Mouse (Mus musculus) C2C12 (cell line): ENCODE data around the gene Eaf1. TPM values are rescaled to one million over a fixed set of nuclear protein-coding genes. Genes with fewer than 3 reads are reported as not detected.
"Not testable (repeated sequence)": the region's sequence is repeated elsewhere in the genome, so short reads cannot be mapped to it uniquely, and the experiment has no call there.

Experiments used
- H3K27me3 ChIP-seq: one replicate; pipeline ENCODE4 v1.6.1; 2011; ENCODE audit not compliant: control insufficient read depth, insufficient read depth, insufficient read length
- H3K36me3 ChIP-seq: one replicate; pipeline ENCODE4 v1.6.1; 2011; ENCODE audit not compliant: control insufficient read depth, insufficient read depth
- H3K4me3 ChIP-seq: one replicate; pipeline ENCODE4 v1.5.1; 2011; ENCODE audit warnings: mild to moderate bottlenecking, control low read depth; ENCODE audit not compliant: poor library complexity, insufficient read depth, severe bottlenecking
- H3K79me2 ChIP-seq: one replicate; pipeline ENCODE4 v1.6.1; 2011; ENCODE audit not compliant: control insufficient read depth, insufficient read depth
- H3K79me3 ChIP-seq: one replicate; pipeline ENCODE4 v1.6.1; 2011; ENCODE audit warnings: low read depth, control low read depth
- H3ac ChIP-seq: one replicate; pipeline ENCODE3; 2011; ENCODE audit warnings: low read depth; ENCODE audit not compliant: control insufficient read depth, insufficient read length
- CEBPB ChIP-seq: IDR thresholded peaks from one replicate; pipeline ENCODE4 v1.6.1; 2011; ENCODE audit warnings: low read depth, mild to moderate bottlenecking, control low read depth, moderate library complexity
- CTCF ChIP-seq: IDR thresholded peaks from one replicate; pipeline ENCODE4 v1.5.1; 2011; ENCODE audit not compliant: control insufficient read depth, insufficient read depth, insufficient read length
- FOSL1 ChIP-seq: IDR thresholded peaks from one replicate; pipeline ENCODE4 v1.8.0; 2011; ENCODE audit warnings: mild to moderate bottlenecking, low read length; ENCODE audit not compliant: poor library complexity, insufficient read depth, severe bottlenecking
- MAX ChIP-seq: IDR thresholded peaks from one replicate; pipeline ENCODE4 v1.6.1; 2011; ENCODE audit warnings: mild to moderate bottlenecking, control low read depth
- MYOD1 ChIP-seq: IDR thresholded peaks from one replicate; pipeline ENCODE4 v1.6.1; 2011; ENCODE audit warnings: low read depth; ENCODE audit not compliant: control insufficient read depth, insufficient read length
- MYOG ChIP-seq: IDR thresholded peaks from one replicate; pipeline ENCODE4 v1.6.1; 2011; ENCODE audit not compliant: control insufficient read depth, insufficient read length; ENCODE audit errors: extremely low read depth
- USF1 ChIP-seq: IDR thresholded peaks from one replicate; pipeline ENCODE4 v1.6.1; 2011; ENCODE audit warnings: low read depth, mild to moderate bottlenecking, control low read depth, moderate library complexity
- long read RNA-seq, 2 experiments: library from polyadenylated mRNA; unstranded; transcript quantifications; one replicate each; pipeline ENCODE4 v2.0.0; 2019 to 2020
- polyA plus RNA-seq: library from polyadenylated mRNA; unstranded; fragments of >200 nt; fragmentation: generic; extraction: Trizol; gene quantifications from one replicate; pipeline ENCODE4 v1.2.1, GENCODE M21; 2012; ENCODE audit warnings: missing spikeins

Eaf1 gene
- 30.2 TPM for polyA plus RNA-seq
- long read RNA-seq, experiment 1, full-length matches to known transcripts = 7 of 9 reads
- long read RNA-seq, experiment 1, partial matches to known transcripts = 0 of 9 reads
- long read RNA-seq, experiment 1, other reads (novel, unspliced or antisense) = 2 of 9 reads
- long read RNA-seq, experiment 2, full-length matches to known transcripts = 583 of 639 reads
- long read RNA-seq, experiment 2, partial matches to known transcripts = 16 of 639 reads
- long read RNA-seq, experiment 2, other reads (novel, unspliced or antisense) = 40 of 639 reads

DNA sequence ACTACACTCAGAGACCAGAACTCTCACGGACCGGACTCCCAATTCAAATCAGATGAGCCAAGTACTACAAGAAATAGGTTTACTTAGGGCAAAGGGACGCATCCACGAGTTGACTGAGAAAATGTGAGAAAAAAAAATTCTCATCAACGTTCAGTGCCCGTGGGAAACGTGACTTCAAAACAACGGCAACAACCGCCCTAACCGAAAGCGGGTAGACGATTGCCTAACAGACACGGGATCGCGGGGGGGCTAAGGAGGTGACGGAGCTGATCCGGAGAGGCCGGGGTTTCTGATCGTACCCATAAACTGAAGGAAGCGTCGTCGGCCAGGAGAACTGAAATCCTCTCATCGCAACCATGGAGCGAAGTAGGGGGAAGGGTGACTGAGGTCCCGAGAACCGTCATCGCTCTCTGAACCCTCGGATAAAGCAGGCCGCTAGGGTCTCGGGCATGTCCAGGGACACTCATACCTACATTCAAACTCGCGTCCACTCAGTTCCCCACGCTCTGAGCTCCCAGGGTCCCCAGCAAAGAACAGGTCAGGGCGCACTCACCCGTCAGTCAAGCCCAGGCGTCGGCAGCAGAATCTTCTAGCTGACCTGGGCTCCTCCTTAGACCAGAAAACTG lies at the start of gene Eaf1:
Gene Eaf1 (plus strand): TSS at position 51 of the 626 bp plus-strand sequence.
- H3K79me2 ChIP-seq = peaks cover 91% of the 10 kb centered on the region
- peak within 1 kb of the TSS; percentile 78 for H3ac ChIP-seq
- no peak for TF ChIP-seq MYOG
- TF ChIP-seq CEBPB = peak; percentile 12
- H3K79me3 ChIP-seq = peaks cover 68% of the 10 kb centered on the region
- H3K4me3 ChIP-seq = peak within 1 kb of the TSS; percentile 85
- no peaks in the 10 kb centered on the region for H3K27me3 ChIP-seq
- peaks cover 64% of the 10 kb centered on the region for H3K36me3 ChIP-seq

DNA sequence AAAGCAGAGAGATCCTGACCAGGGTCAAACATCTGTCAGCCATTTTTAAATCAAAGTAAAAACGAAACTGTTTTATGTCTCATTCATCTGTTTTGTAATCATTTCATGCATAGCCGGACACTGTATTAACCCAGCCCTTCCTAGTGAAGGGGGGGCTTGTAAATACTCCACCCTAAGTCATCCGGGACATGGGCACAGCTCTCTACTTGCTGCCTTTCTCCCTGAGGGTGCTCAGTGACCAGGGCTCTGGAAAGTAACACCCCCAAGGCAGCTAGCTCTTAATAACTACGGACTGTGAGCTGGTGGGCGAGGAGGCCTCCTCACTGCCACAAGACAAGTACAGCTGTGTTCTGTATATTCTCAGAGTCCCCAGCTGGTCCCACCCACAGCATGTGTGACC lies 45.2 kb upstream of the Eaf1 start:
- H3K4me3 ChIP-seq = no peak overlapping the region
- H3K36me3 ChIP-seq = no peaks in the 10 kb centered on the region
- H3K79me3 ChIP-seq = no peaks in the 10 kb centered on the region
- no peak for TF ChIP-seq MYOD1
- TF ChIP-seq CEBPB = no peak
- no peak for TF ChIP-seq MYOG
- no peak for TF ChIP-seq MAX
- TF ChIP-seq USF1 = no peak
- no peak for TF ChIP-seq FOSL1
- no peak for TF ChIP-seq CTCF
- no peaks in the 10 kb centered on the region for H3K79me2 ChIP-seq
- H3ac ChIP-seq = no peak overlapping the region
- H3K27me3 ChIP-seq = no peaks in the 10 kb centered on the region

DNA sequence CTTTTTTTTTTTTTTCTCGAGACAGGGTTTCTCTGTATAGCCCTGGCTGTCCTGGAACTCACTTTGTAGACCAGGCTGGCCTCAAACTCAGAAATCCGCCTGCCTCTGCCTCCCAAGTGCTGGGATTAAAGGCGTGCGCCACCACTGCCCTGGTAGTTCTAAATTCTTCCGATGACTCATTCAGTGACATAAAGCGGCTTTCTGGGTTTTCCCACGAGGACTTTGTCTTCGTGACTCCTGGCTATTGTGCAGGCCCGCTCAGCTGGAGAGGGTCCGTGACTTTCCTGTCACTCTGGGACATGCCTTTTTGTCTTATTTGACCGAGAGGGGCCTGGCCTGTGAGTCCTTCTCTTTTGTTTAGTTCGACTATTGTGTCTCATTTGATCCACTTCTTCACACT lies 40.3 kb upstream of the Eaf1 start:
- H3K4me3 ChIP-seq, H3K79me3 ChIP-seq, H3K27me3 ChIP-seq, H3ac ChIP-seq, H3K79me2 ChIP-seq, H3K36me3 ChIP-seq: not testable (repeated sequence)

DNA sequence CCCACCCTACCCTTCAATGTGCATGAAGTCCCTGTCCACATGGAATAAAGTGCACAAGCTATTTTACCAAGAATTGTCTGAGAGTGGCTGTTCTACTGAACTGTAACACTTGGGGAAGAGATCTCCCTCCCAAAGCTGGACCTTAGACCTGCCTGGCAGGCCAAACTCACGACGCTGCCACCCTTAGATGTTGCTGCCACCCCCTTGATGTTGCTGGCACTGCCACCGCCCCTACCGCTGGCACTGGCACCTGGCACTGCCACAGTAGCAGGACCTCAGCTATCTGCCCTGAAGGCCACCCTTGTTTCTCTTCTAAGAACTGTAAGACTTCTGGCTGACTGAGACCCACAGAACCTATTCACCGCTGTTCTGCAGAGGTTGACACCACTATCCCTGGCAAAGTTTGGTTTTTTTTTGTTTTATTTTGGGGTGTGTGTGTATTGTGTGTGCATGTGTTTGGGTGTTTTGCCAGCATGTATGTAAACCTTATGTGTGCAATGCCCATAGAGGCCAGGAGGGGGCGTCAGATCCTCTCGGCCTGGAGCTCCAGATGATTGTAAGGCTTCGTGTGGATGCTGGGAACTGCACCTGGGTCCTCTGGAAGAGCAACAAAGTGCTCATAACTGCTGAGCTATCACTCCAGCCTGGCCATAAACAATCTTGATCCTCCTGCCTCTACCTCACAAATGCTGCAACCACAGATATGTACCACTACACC lies 39.2 kb upstream of the Eaf1 start:
- no peak overlapping the region for H3ac ChIP-seq
- H3K79me3 ChIP-seq = no peaks in the 10 kb centered on the region
- no peak overlapping the region for H3K4me3 ChIP-seq
- H3K27me3 ChIP-seq = no peaks in the 10 kb centered on the region
- H3K79me2 ChIP-seq = no peaks in the 10 kb centered on the region
- H3K36me3 ChIP-seq = no peaks in the 10 kb centered on the region
- TF ChIP-seq USF1 = no peak
- no peak for TF ChIP-seq MAX
- TF ChIP-seq CTCF = no peak
- no peak for TF ChIP-seq MYOD1
- TF ChIP-seq MYOG = no peak
- no peak for TF ChIP-seq CEBPB
- TF ChIP-seq FOSL1 = no peak

DNA sequence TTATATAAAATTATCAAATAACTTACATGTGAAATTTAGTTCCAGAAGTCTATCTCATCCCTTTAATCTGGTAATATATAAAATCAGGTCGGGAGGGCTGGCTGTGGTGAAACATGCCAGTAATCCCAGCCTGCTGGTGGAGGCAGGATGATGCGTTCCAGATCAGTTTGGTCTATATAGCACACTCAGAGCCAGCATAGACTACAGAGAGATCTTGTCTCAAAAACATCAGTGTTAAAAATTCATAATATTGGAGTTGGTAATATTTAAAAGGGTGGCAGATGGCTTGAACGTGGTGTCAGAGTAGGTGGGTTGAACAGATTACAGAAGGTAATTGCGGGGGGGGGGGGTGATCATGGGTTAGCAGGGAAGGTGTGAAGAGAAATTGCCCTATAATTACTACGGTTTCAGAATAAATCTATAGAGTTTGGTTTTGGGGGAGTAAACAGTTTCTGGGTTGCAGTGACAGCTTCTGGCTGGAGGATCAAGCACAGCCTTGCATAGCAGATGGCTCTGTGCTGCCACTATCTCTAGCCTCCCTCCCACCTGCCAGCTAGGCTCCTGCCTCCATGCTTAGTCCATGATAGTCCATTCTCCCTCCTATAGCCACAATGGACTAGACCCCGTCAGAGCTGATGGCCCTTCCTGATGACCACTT lies 38.0 kb upstream of the Eaf1 start:
- H3ac ChIP-seq = no peak overlapping the region
- H3K79me2 ChIP-seq = no peaks in the 10 kb centered on the region
- H3K36me3 ChIP-seq = no peaks in the 10 kb centered on the region
- TF ChIP-seq CEBPB (no peak), FOSL1 (no peak)
- H3K27me3 ChIP-seq = no peaks in the 10 kb centered on the region
- H3K4me3 ChIP-seq = no peak overlapping the region
- no peaks in the 10 kb centered on the region for H3K79me3 ChIP-seq

DNA sequence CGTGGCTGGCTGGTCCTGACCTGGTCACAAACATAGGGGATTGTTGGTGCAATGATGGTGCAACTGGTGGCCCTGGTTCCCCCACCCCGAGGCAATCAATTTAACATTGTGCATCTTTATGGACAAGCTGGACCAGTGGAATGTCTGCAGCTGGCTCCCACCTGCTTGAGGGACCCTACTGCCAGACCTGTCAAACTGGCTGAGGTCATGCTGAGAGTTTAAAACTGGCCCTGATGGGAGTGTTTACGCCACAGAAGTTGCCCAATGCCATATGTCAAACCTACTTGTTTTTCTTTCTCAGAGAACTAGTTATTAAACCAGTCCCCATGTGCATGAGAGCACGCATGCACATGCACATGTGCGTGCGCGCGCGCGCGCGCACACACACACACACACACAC lies 36.2 kb upstream of the Eaf1 start:
- no peak for TF ChIP-seq USF1
- TF ChIP-seq CTCF = no peak
- no peak for TF ChIP-seq MYOD1
- no peak for TF ChIP-seq CEBPB
- H3K79me3 ChIP-seq = no peaks in the 10 kb centered on the region
- no peak overlapping the region for H3K4me3 ChIP-seq
- no peaks in the 10 kb centered on the region for H3K27me3 ChIP-seq
- no peaks in the 10 kb centered on the region for H3K79me2 ChIP-seq
- no peak overlapping the region for H3ac ChIP-seq
- no peaks in the 10 kb centered on the region for H3K36me3 ChIP-seq

DNA sequence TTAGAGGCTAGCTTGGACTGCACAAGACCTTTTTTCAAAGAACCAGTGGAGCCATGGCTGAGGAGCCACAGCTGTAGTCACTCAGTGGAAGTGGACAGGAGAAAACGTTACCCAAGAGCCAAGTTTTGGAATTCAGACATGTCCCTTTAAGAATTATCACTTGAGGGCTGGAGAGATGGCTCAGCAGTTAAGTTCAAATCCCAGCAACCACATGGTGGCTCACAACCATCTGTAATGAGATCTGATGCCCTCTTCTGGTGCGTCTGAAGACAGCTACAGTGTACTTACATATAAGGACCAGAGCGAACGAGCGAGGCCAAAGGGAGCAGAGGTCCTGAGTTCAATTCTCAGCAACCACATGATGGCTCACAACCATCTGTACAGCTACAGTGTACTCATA lies 32.0 kb upstream of the Eaf1 start:
- not testable (repeated sequence) for H3K79me2 ChIP-seq, H3K27me3 ChIP-seq, H3K79me3 ChIP-seq, H3K36me3 ChIP-seq, H3K4me3 ChIP-seq, H3ac ChIP-seq
